Mouse (Mus musculus): ENCODE measurements around the gene Gm28043.

GRCm38 (mm10) chr17:29660076-29660761 is 45.5 kb downstream of the Gm28043 start, which contains the start of gene Cmtr1:
- TF ChIP-seq POLR2A (IDR thresholded peaks at IDR 0.05; ENCODE audit: borderline replicate concordance, insufficient read depth, low read length) (peak; percentile 89), CTCF (IDR thresholded peaks at IDR 0.05; ENCODE audit: borderline replicate concordance, insufficient read depth, low read depth, low read length) (no peak)
